Mouse (Mus musculus) kidney, postnatal 4 days (tissue): ENCODE measurements around the gene Jsrp1.

Experiments used
- DNase-seq, 2 experiments: peaks; one replicate each; pipeline ENCODE4 v3.0.0; 2021; ENCODE audit warnings: mixed read lengths in 2 of 2

Gene Jsrp1

GRCm38 (mm10) chr10:80813366-80813765 is at the start of gene Jsrp1:
Jsrp1 (minus strand) TSS chr10:80813498.
- DNase-seq = no peak

- no peak for DNase-seq
Measured at GRCm38 (mm10) chr10:80862305-80862704, 49.0 kb upstream of the Jsrp1 start.

- DNase-seq = no peak
Measured at GRCm38 (mm10) chr10:80858350-80858935, 45.1 kb upstream of the Jsrp1 start.

- DNase-seq = no peak
Measured at GRCm38 (mm10) chr10:80857848-80858247, 44.5 kb upstream of the Jsrp1 start.

GRCm38 (mm10) chr10:80857386-80857785 is 44.1 kb upstream of the Jsrp1 start:
- no peak for DNase-seq

- DNase-seq = no peak
Measured at GRCm38 (mm10) chr10:80856908-80857307, 43.6 kb upstream of the Jsrp1 start.

- DNase-seq = peak in 1 of 2 experiments; percentile 43
Measured at GRCm38 (mm10) chr10:80856267-80856666, 43.0 kb upstream of the Jsrp1 start.

GRCm38 (mm10) chr10:80855749-80856073 is 42.4 kb upstream of the Jsrp1 start:
- peak; percentile 17 to 23 for DNase-seq

GRCm38 (mm10) chr10:80854913-80855748 is 41.8 kb upstream of the Jsrp1 start, which contains the start of the genes Lsm7 and Sppl2b:
Lsm7 (minus strand) TSS chr10:80855209.
Sppl2b (plus strand) TSS chr10:80855275.
- DNase-seq = peak; percentile 98 to 99

GRCm38 (mm10) chr10:80848571-80848970 is 35.3 kb upstream of the Jsrp1 start:
- DNase-seq = peak; percentile 74 to 81

GRCm38 (mm10) chr10:80845732-80846131 is 32.4 kb upstream of the Jsrp1 start:
- DNase-seq = no peak

GRCm38 (mm10) chr10:80845055-80845693 is 31.9 kb upstream of the Jsrp1 start:
- no peak for DNase-seq

- peak; percentile 46 to 61 for DNase-seq
Measured at GRCm38 (mm10) chr10:80843931-80844547, 30.7 kb upstream of the Jsrp1 start, which contains the start of gene Lingo3. Lingo3 (minus strand) TSS chr10:80844039.

- no peak for DNase-seq
Measured at GRCm38 (mm10) chr10:80843087-80843930, 30.0 kb upstream of the Jsrp1 start.

- DNase-seq = no peak
Measured at GRCm38 (mm10) chr10:80842334-80842733, 29.0 kb upstream of the Jsrp1 start.

- no peak for DNase-seq
Measured at GRCm38 (mm10) chr10:80841685-80842084, 28.4 kb upstream of the Jsrp1 start.

GRCm38 (mm10) chr10:80839848-80840247 is 26.6 kb upstream of the Jsrp1 start:
- no peak for DNase-seq

GRCm38 (mm10) chr10:80838346-80838912 is 25.1 kb upstream of the Jsrp1 start:
- DNase-seq = no peak

- no peak for DNase-seq
Measured at GRCm38 (mm10) chr10:80837827-80838226, 24.5 kb upstream of the Jsrp1 start.

- DNase-seq = no peak
Measured at GRCm38 (mm10) chr10:80836949-80837379, 23.7 kb upstream of the Jsrp1 start.

GRCm38 (mm10) chr10:80835617-80836016 is 22.3 kb upstream of the Jsrp1 start:
- no peak for DNase-seq

GRCm38 (mm10) chr10:80832818-80833217 is 19.5 kb upstream of the Jsrp1 start:
- DNase-seq = no peak
